Mouse (Mus musculus) spleen, postnatal 4 days (tissue): ENCODE results near the gene Cass4.

Experiments
- DNase-seq, 2 experiments: peaks; one replicate each; pipeline ENCODE4 v3.0.0; 2022; ENCODE audit warnings: low spot score in 2 of 2

Cass4 gene

GRCm38 (mm10) chr2:172439843-172440639 is 46.4 kb downstream of the Cass4 start, which contains the start of gene Rtf2:
Gene Rtf2, plus strand, starts transcription at chr2:172440556.
- DNase-seq, result peak; percentile 97 to 99

GRCm38 (mm10) chr2:172440640-172441005 is 47.0 kb downstream of the Cass4 start:
- DNase-seq, result no peak

GRCm38 (mm10) chr2:172441176-172441575 is 47.6 kb downstream of the Cass4 start:
- peak in 1 of 2 experiments; percentile 34 for DNase-seq

- no peak for DNase-seq
Observed at GRCm38 (mm10) chr2:172445617-172446016, 52.0 kb downstream of the Cass4 start.

GRCm38 (mm10) chr2:172447317-172447716 is 53.7 kb downstream of the Cass4 start:
- no peak for DNase-seq

GRCm38 (mm10) chr2:172448329-172448728 is 54.7 kb downstream of the Cass4 start:
- no peak for DNase-seq

- no peak for DNase-seq
Observed at GRCm38 (mm10) chr2:172450640-172451039, 57.0 kb downstream of the Cass4 start.

- no peak for DNase-seq
Observed at GRCm38 (mm10) chr2:172452031-172452430, 58.4 kb downstream of the Cass4 start.

GRCm38 (mm10) chr2:172452458-172452857 is 58.9 kb downstream of the Cass4 start:
- no peak for DNase-seq

- no peak for DNase-seq
Observed at GRCm38 (mm10) chr2:172458496-172458895, 64.9 kb downstream of the Cass4 start, which contains the start of gene Gcnt7. Gene Gcnt7, minus strand, starts transcription at chr2:172458596.

GRCm38 (mm10) chr2:172460647-172461046 is 67.1 kb downstream of the Cass4 start:
- no peak for DNase-seq

GRCm38 (mm10) chr2:172462813-172463212 is 69.2 kb downstream of the Cass4 start:
- DNase-seq, result no peak

GRCm38 (mm10) chr2:172466427-172467132 is 73.0 kb downstream of the Cass4 start:
- no peak for DNase-seq

- no peak for DNase-seq
Observed at GRCm38 (mm10) chr2:172467206-172467605, 73.6 kb downstream of the Cass4 start.

GRCm38 (mm10) chr2:172468346-172468819 is 74.8 kb downstream of the Cass4 start:
- DNase-seq, result no peak

- DNase-seq, result no peak
Observed at GRCm38 (mm10) chr2:172472318-172472717, 78.7 kb downstream of the Cass4 start, which contains the start of gene Fam209. Gene Fam209, plus strand, starts transcription at chr2:172472520.

- no peak for DNase-seq
Observed at GRCm38 (mm10) chr2:172473591-172473990, 80.0 kb downstream of the Cass4 start.

GRCm38 (mm10) chr2:172474970-172475369 is 81.4 kb downstream of the Cass4 start:
- peak in 1 of 2 experiments; percentile 34 for DNase-seq

GRCm38 (mm10) chr2:172476707-172477260 is 83.2 kb downstream of the Cass4 start:
- DNase-seq, result no peak

GRCm38 (mm10) chr2:172477350-172477749 is 83.8 kb downstream of the Cass4 start:
- DNase-seq, result no peak

- DNase-seq, result no peak
Observed at GRCm38 (mm10) chr2:172477860-172478259, 84.3 kb downstream of the Cass4 start.

GRCm38 (mm10) chr2:172480296-172480695 is 86.7 kb downstream of the Cass4 start:
- no peak for DNase-seq
